Mouse (Mus musculus) midbrain, postnatal 0 days (tissue): ENCODE measurements at regions not wholly inside any gene's neighbourhood (a gene's known extent, or its start where the extent isn't known, plus 50 kb on each side); places are given as distances from the start of the nearest gene placed in this dataset.
A peak's percentile ranks its signal among the peaks of the same experiment; 100 is the strongest.
"Not testable (repeated sequence)": the region's sequence is repeated elsewhere in the genome, so short reads cannot be mapped to it uniquely, and the experiment has no call there.

Experiments used
- ATAC-seq: fragments of 200-750 bp; cut with Nextera tagmentation; 2 replicates; pipeline ENCODE4 v1.8.0; 2017; ENCODE audit warnings: moderate number of reproducible peaks, mild to moderate bottlenecking, moderate TSS enrichment, moderate library complexity; ENCODE audit not compliant: low FRiP score
- DNase-seq: peaks from one replicate; pipeline ENCODE4 v3.0.0-alpha.2; 2015; ENCODE audit warnings: low spot score
- H3K27ac ChIP-seq: fragments of 300-500 bp; sonication (generic); 2 replicates; pipeline ENCODE4 v1.5.1; 2014; ENCODE audit warnings: low read depth, mild to moderate bottlenecking, low read length, mixed read lengths
- H3K27me3 ChIP-seq: fragments of 300-500 bp; sonication (generic); 2 replicates; pipeline ENCODE4 v1.6.1; 2014; ENCODE audit warnings: low read length, control low read depth, mixed read lengths; ENCODE audit not compliant: insufficient read depth
- H3K36me3 ChIP-seq: fragments of 300-500 bp; sonication (generic); 2 replicates; pipeline ENCODE4 v1.6.1; 2014; ENCODE audit warnings: low read length, control low read depth, mixed read lengths; ENCODE audit not compliant: insufficient read depth
- H3K4me1 ChIP-seq: fragments of 300-500 bp; sonication (generic); 2 replicates; pipeline ENCODE4 v1.6.1; 2014; ENCODE audit warnings: mild to moderate bottlenecking, control low read depth, antibody characterized with exemption, low read length, mixed read lengths; ENCODE audit not compliant: insufficient read depth
- H3K4me2 ChIP-seq: fragments of 300-500 bp; sonication (generic); 2 replicates; pipeline ENCODE4 v1.6.1; 2014; ENCODE audit warnings: low read depth, mild to moderate bottlenecking, low read length, mixed read lengths; ENCODE audit not compliant: poor library complexity, severe bottlenecking
- H3K4me3 ChIP-seq: fragments of 300-500 bp; sonication (generic); 2 replicates; pipeline ENCODE4 v1.5.1; 2014; ENCODE audit warnings: low read depth, mild to moderate bottlenecking, low read length, moderate library complexity
- H3K9ac ChIP-seq: fragments of 300-500 bp; sonication (generic); replicated peaks from 2 replicates; pipeline ENCODE4 v1.6.1; 2014; ENCODE audit warnings: mild to moderate bottlenecking, low read length, moderate library complexity, mixed read lengths; ENCODE audit not compliant: poor library complexity, severe bottlenecking
- H3K9me3 ChIP-seq: fragments of 300-500 bp; sonication (generic); 2 replicates; pipeline ENCODE4 v1.6.1; 2016; ENCODE audit warnings: low read length, control low read depth
- CTCF ChIP-seq: IDR thresholded peaks from 2 replicates; pipeline ENCODE4 v1.5.1; 2016; ENCODE audit warnings: antibody characterized with exemption, mild to moderate bottlenecking
- WGBS: fragments of 180-500 bp; shearing (Covaris S2); extraction: QIAGEN DNeasy Blood & Tissue Kit; methylation state at CpG from one replicate; pipeline ENCODE4 v1.1.7; 2014; 5-methylcytosine and 5-hydroxymethylcytosine counted together

- Histone ChIP-seq H3K36me3 (no peaks in the 10 kb centered on the region), H3K27me3 (no peaks in the 10 kb centered on the region), H3K27ac (no peak overlapping the region), H3K4me3 (no peak overlapping the region), H3K4me1 (no peaks in the 10 kb centered on the region), H3K9me3 (no peaks in the 10 kb centered on the region), H3K9ac (no peak overlapping the region), H3K4me2 (no peak overlapping the region)
- ATAC-seq = no peak
- WGBS = 58% methylated on average over 3 of the region's 3 CpGs
- peak; percentile 20 for DNase-seq
- TF ChIP-seq CTCF = no peak
Observed at GRCm38 (mm10) chr4:29820141-29820540, 1007.2 kb downstream of the Epha7 start.

DNA sequence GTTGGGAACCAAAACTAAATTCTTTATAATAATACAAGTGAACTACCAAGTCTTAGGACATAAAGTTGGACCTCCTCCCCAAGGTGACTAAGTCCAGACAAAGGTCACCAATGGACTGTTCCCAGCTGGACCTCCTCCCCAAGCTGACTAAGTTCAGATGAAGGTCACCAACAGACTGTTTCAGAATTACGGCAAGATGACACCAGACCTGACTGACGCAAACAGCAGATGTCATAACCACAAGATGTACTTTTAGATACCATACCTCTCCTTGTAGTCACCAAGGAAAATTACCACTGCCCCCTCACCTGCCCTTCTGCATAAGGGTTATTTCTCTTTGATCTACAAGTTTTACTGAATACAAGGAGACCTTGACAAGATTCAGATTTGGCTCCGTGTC is 1017.8 kb downstream of the Epha7 start:
- not testable (repeated sequence) for ATAC-seq

DNA sequence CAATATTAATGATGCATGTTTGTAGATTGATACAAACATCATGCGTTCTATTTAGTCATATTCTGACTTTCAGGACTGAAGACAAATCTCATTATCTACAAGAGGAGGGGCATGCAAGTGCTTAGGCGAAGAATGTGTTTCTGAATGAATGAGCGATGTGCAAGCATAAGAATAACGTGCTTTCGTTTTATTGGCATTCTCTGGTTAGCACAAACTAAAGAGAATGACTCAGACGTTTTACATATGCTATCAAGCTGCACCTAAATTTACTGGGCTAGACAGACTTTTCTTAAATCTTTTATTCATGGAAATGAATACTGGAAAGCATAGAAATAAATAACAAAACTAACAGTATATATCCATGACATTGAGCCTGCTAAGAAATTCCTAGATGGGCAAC is 1019.8 kb downstream of the Epha7 start:
- H3K36me3 ChIP-seq = no peaks in the 10 kb centered on the region
- 80% methylated on average over 6 of the region's 6 CpGs for WGBS
- H3K27ac ChIP-seq = no peak overlapping the region
- no peak overlapping the region for H3K4me2 ChIP-seq
- H3K9ac ChIP-seq = no peak overlapping the region
- H3K27me3 ChIP-seq = no peaks in the 10 kb centered on the region
- no peaks in the 10 kb centered on the region for H3K4me1 ChIP-seq
- DNase-seq = no peak
- ATAC-seq = no peak
- H3K4me3 ChIP-seq = no peak overlapping the region
- H3K9me3 ChIP-seq = no peaks in the 10 kb centered on the region
- TF ChIP-seq CTCF = no peak

More for the DNA sequence above, 1017.8 kb downstream of the Epha7 start:
- 82% methylated on average over 3 of the region's 3 CpGs for WGBS
- H3K27me3 ChIP-seq, H3K36me3 ChIP-seq, H3K9ac ChIP-seq, H3K27ac ChIP-seq, H3K4me1 ChIP-seq, H3K4me2 ChIP-seq, DNase-seq, H3K9me3 ChIP-seq, H3K4me3 ChIP-seq: not testable (repeated sequence)

- ATAC-seq (no peak), DNase-seq (no peak)
- Histone ChIP-seq H3K9me3 (no peaks in the 10 kb centered on the region), H3K4me2 (no peak overlapping the region), H3K4me1 (no peaks in the 10 kb centered on the region), H3K4me3 (no peak overlapping the region), H3K27me3 (no peaks in the 10 kb centered on the region), H3K9ac (no peak overlapping the region), H3K36me3 (no peaks in the 10 kb centered on the region), H3K27ac (no peak overlapping the region)
- no peak for TF ChIP-seq CTCF
- WGBS = 88% methylated on average over 2 of the region's 2 CpGs
Observed at GRCm38 (mm10) chr4:29856616-29857015, 1043.7 kb downstream of the Epha7 start.
